Comparison of ENCODE assay signal across 9 mouse cellular contexts in genomic region chr17:23664556-23665021, GRCm38 (mm10). TPM values are rescaled to one million over a fixed set of nuclear protein-coding genes. Genes with fewer than 3 reads are reported as not detected.
DNase-seq lines count a peak whose midpoint lies in the region; ATAC-seq and TF ChIP-seq lines count a peak whose summit lies in the region.
"Had no signal": no experiment of that assay in that cellular context is flagged by ENCODE, and none has a peak within 500 bp of the region (broad histone marks: within the 10 kb centered on the region; RNA-seq: fewer than 3 reads in every experiment).

No protein-coding gene starts in this region.

- H3K4me2 ChIP-seq in heart, embryonic 11.5 days: no peak overlapping the region
- no peak overlapping the region for H3K4me2 ChIP-seq in CH12.LX (ENCODE audit: insufficient read depth, low read depth, poor library complexity, severe bottlenecking)
- peak overlapping the region; percentile 11 for H3K4me2 ChIP-seq in embryonic facial prominence, embryonic 13.5 days
- H3K4me2 ChIP-seq in liver, postnatal 0 days (ENCODE audit: low read depth, low read length): no peak overlapping the region
- H3K4me2 ChIP-seq: liver, embryonic 13.5 days had no signal

- TF ChIP-seq CTCF in heart, adult 2 months (IDR thresholded peaks at IDR 0.05): peak; percentile 88
- peak; percentile 76 to 93 for TF ChIP-seq CTCF in CH12.LX (conservative IDR thresholded peaks at IDR 0.05 in 1 of 2, IDR thresholded peaks at IDR 0.05 in 1 of 2; ENCODE audit: low read depth in 2 of 2, low read length in 2 of 2)
- peak; percentile 86 for TF ChIP-seq CTCF in liver, postnatal 0 days (IDR thresholded peaks at IDR 0.05; ENCODE audit: low read depth)
- TF ChIP-seq CTCF in small intestine, adult 2 months (IDR thresholded peaks at IDR 0.05; ENCODE audit: extremely low read depth, insufficient read length, insufficient replicate concordance, low read depth, low read length): peak; percentile 38; the same call in 1 of the 2 replicates

- no peak for DNase-seq in heart, adult 2 months
- DNase-seq in CH12.LX (ENCODE audit: extremely low read depth): no peak
- no peak for DNase-seq in liver, postnatal 0 days
- DNase-seq in right cerebral cortex, postnatal 10 days (ENCODE audit: low spot score in 2 of 2): no peak
- no peak for DNase-seq in right cerebral cortex, postnatal 25 days
- DNase-seq: liver, embryonic 13.5 days had no signal

- peak; percentile 36 for TF ChIP-seq RAD21 in CH12.LX (IDR thresholded peaks at IDR 0.05; ENCODE audit: low read depth, low read length)

- intact Hi-C loops in heart, adult 2 months (cut with DNase I): no loop called here

- TF ChIP-seq EP300 in heart, adult 2 months (IDR thresholded peaks at IDR 0.05; ENCODE audit: insufficient read depth, low read depth, low read length): 0 out of 2 replicates have a peak, but pooled peaks have one; percentile 31
- TF ChIP-seq EP300 in CH12.LX (IDR thresholded peaks at IDR 0.05; ENCODE audit: low read length): no peak
- TF ChIP-seq EP300 in liver, postnatal 0 days (IDR thresholded peaks at IDR 0.05; ENCODE audit: low read depth): no peak

- H3K27ac ChIP-seq in heart, adult 2 months: no peak overlapping the region
- no peak overlapping the region for H3K27ac ChIP-seq in heart, embryonic 11.5 days (ENCODE audit: low read depth, low read length)
- no peak overlapping the region for H3K27ac ChIP-seq in CH12.LX (ENCODE audit: insufficient read depth, low read depth)
- H3K27ac ChIP-seq in embryonic facial prominence, embryonic 13.5 days: no peak overlapping the region
- no peak overlapping the region for H3K27ac ChIP-seq in liver, postnatal 0 days (ENCODE audit: low read depth)
- no peak overlapping the region for H3K27ac ChIP-seq in small intestine, adult 2 months (ENCODE audit: insufficient read depth, low read depth, low read length)
- H3K27ac ChIP-seq: liver, embryonic 13.5 days had no signal

- H3K36me3 ChIP-seq in heart, adult 2 months (ENCODE audit: control insufficient read depth, insufficient read depth, low read length): no peaks in the 10 kb centered on the region
- peaks cover 17% of the 10 kb centered on the region for H3K36me3 ChIP-seq in heart, embryonic 11.5 days (ENCODE audit: control insufficient read depth, insufficient read depth, low read length)
- H3K36me3 ChIP-seq in CH12.LX (replicated peaks in 1 of 2; ENCODE audit: control insufficient read depth in 1 of 2, insufficient read depth in 1 of 2, low read length in 1 of 2): peaks cover 9 to 44% of the 10 kb centered on the region in 2 experiments
- H3K36me3 ChIP-seq in embryonic facial prominence, embryonic 13.5 days: peaks cover 39% of the 10 kb centered on the region
- peaks cover 10% of the 10 kb centered on the region for H3K36me3 ChIP-seq in liver, postnatal 0 days (replicated peaks; ENCODE audit: insufficient read depth, low read length)
- peaks cover 31% of the 10 kb centered on the region for H3K36me3 ChIP-seq in small intestine, adult 2 months (ENCODE audit: control insufficient read depth, insufficient read depth, low read length)

- in situ Hi-C loops in CH12.LX (cut with MboI; ENCODE audit: low pct_ligation_motif_present, low pct_unique_long_range_greater_than_20kb, low sequenced_read_pairs): loop anchor here (5.0 to 10.0 kb wide), 2 partner anchors 38 to 300 kb away; no protein-coding TSS in a partner anchor

- H3K9me3 ChIP-seq in heart, embryonic 11.5 days (replicated peaks; ENCODE audit: control insufficient read depth, low read length): no peaks in the 10 kb centered on the region
- no peaks in the 10 kb centered on the region for H3K9me3 ChIP-seq in CH12.LX (replicated peaks; ENCODE audit: low read length)
- H3K9me3 ChIP-seq in embryonic facial prominence, embryonic 13.5 days: no peaks in the 10 kb centered on the region
- H3K9me3 ChIP-seq in liver, postnatal 0 days (ENCODE audit: low read length): no peaks in the 10 kb centered on the region
- H3K9me3 ChIP-seq: liver, embryonic 13.5 days had no signal

- ATAC-seq in heart, embryonic 11.5 days (replicated peaks; ENCODE audit: insufficient number of reproducible peaks, low FRiP score, low TSS enrichment): no peak
- ATAC-seq in embryonic facial prominence, embryonic 13.5 days (ENCODE audit: insufficient number of reproducible peaks, insufficient read depth, low FRiP score, low TSS enrichment, low read depth): 0 out of 2 replicates have a peak, but pooled peaks have one; percentile 33
- no peak; the same call in 1 of the 2 replicates for ATAC-seq in liver, postnatal 0 days

- H3K4me3 ChIP-seq in heart, adult 2 months: no peak overlapping the region
- no peak overlapping the region for H3K4me3 ChIP-seq in heart, embryonic 11.5 days (ENCODE audit: low read depth, low read length)
- H3K4me3 ChIP-seq in CH12.LX (replicated peaks in 1 of 3; ENCODE audit: low read depth in 2 of 3, low read length in 2 of 3, poor library complexity in 1 of 3): no peak overlapping the region
- peak overlapping the region; percentile 3; the same call in 1 of the 2 replicates for H3K4me3 ChIP-seq in embryonic facial prominence, embryonic 13.5 days
- H3K4me3 ChIP-seq in liver, postnatal 0 days (ENCODE audit: low read depth, low read length): no peak overlapping the region
- no peak overlapping the region for H3K4me3 ChIP-seq in small intestine, adult 2 months (ENCODE audit: low read depth, low read length)
- H3K4me3 ChIP-seq: liver, embryonic 13.5 days had no signal

- H3K27me3 ChIP-seq in heart, adult 2 months (ENCODE audit: control insufficient read depth, insufficient read depth, low read length): peaks cover 2% of the 10 kb centered on the region; the same call in 1 of the 2 replicates
- H3K27me3 ChIP-seq in heart, embryonic 11.5 days (ENCODE audit: control insufficient read depth, insufficient read depth, low read length): peaks cover 37% of the 10 kb centered on the region
- H3K27me3 ChIP-seq in CH12.LX (replicated peaks): peaks cover 40% of the 10 kb centered on the region
- peaks cover 38% of the 10 kb centered on the region for H3K27me3 ChIP-seq in embryonic facial prominence, embryonic 13.5 days
- H3K27me3 ChIP-seq in liver, postnatal 0 days (ENCODE audit: insufficient read depth, low read length): peaks cover 28% of the 10 kb centered on the region
- H3K27me3 ChIP-seq in small intestine, adult 2 months (ENCODE audit: control insufficient read depth, insufficient read depth, low read length): no peaks in the 10 kb centered on the region

- dilution Hi-C loops in CH12.LX (cut with MboI; ENCODE audit: extremely low pct_ligation_motif_present, extremely low pct_unique_long_range_greater_than_20kb, low sequenced_read_pairs): no loop called here

- no peaks in the 10 kb centered on the region for H3K4me1 ChIP-seq in heart, adult 2 months (ENCODE audit: control insufficient read depth, insufficient read depth, low read length)
- H3K4me1 ChIP-seq in heart, embryonic 11.5 days (ENCODE audit: control insufficient read depth, insufficient read depth, low read length): no peaks in the 10 kb centered on the region
- peaks cover 7 to 12% of the 10 kb centered on the region in 2 experiments; a peak in 3 of 4 replicates for H3K4me1 ChIP-seq in CH12.LX (ENCODE audit: control insufficient read depth in 1 of 2, insufficient read depth in 2 of 2)
- H3K4me1 ChIP-seq in embryonic facial prominence, embryonic 13.5 days: peaks cover 19% of the 10 kb centered on the region
- H3K4me1 ChIP-seq in liver, postnatal 0 days (ENCODE audit: insufficient read depth): 0 out of 2 replicates have a peak, but pooled peaks cover 5% of the 10 kb centered on the region
- H3K4me1 ChIP-seq in small intestine, adult 2 months (ENCODE audit: control insufficient read depth, insufficient read depth, insufficient read length, low read length): peaks cover 2% of the 10 kb centered on the region; the same call in 1 of the 2 replicates

- H3K9ac ChIP-seq in heart, adult 2 months (ENCODE audit: low read depth, low read length): no peak overlapping the region
- H3K9ac ChIP-seq in heart, embryonic 11.5 days (ENCODE audit: low read depth, low read length): no peak overlapping the region
- no peak overlapping the region for H3K9ac ChIP-seq in CH12.LX (ENCODE audit: insufficient read depth, low read depth)
- no peak overlapping the region for H3K9ac ChIP-seq in embryonic facial prominence, embryonic 13.5 days
- H3K9ac ChIP-seq in liver, postnatal 0 days (replicated peaks): no peak overlapping the region
- H3K9ac ChIP-seq: liver, embryonic 13.5 days had no signal

- H3K79me2 ChIP-seq in heart, adult 2 months (replicated peaks; ENCODE audit: control insufficient read depth, insufficient read depth, low read length): no peaks in the 10 kb centered on the region
- H3K79me2 ChIP-seq in CH12.LX (replicated peaks; ENCODE audit: control insufficient read depth, extremely low read depth, insufficient read depth, poor library complexity, severe bottlenecking): no peaks in the 10 kb centered on the region

- no peak for TF ChIP-seq POLR2A in heart, adult 2 months (IDR thresholded peaks at IDR 0.05; ENCODE audit: insufficient read depth, low read depth, low read length)
- TF ChIP-seq POLR2A in CH12.LX (IDR thresholded peaks at IDR 0.05; ENCODE audit: low read depth, low read length): no peak
- no peak for TF ChIP-seq POLR2A in small intestine, adult 2 months (IDR thresholded peaks at IDR 0.05; ENCODE audit: low read depth, low read length)

- 31% methylated on average over 5 of the region's 5 CpGs for WGBS in heart, adult 2 months
- WGBS in heart, embryonic 11.5 days (ENCODE audit: insufficient replicate concordance): 14% methylated on average over 5 of the region's 5 CpGs
- WGBS in embryonic facial prominence, embryonic 13.5 days: 6% methylated on average over 5 of the region's 5 CpGs
- WGBS in liver, postnatal 0 days (ENCODE audit: insufficient replicate concordance): 20% methylated on average over 5 of the region's 5 CpGs
- WGBS in small intestine, adult 2 months: 12% methylated on average over 5 of the region's 5 CpGs

RNA-seq across cellular contexts. Expression of gene Bicdl2, which starts 4.3 kb away (rescaled TPM):
- total RNA-seq in heart, adult 2 months (2021): not detected
- not detected in 2 replicates for polyA plus RNA-seq in heart, adult 2 months (2012; rRNA removed)
- 0.24 TPM in 1 of 2 replicates, not detected in the other for polyA plus RNA-seq in heart, embryonic 11.5 days (2014; fragmentation: Nextera tagmentation; extraction: Ambion mirVana)
- total RNA-seq in CH12.LX (2012; rRNA removed) (not detected in 2 replicates), CH12.LX (2014; rRNA removed) (not detected in 2 replicates)
- polyA plus RNA-seq in CH12.LX (2012; ENCODE audit: insufficient read length, low read depth): 0.25 TPM in 1 of 2 replicates, not detected in the other
- polyA plus RNA-seq in embryonic facial prominence, embryonic 13.5 days (2015; fragmentation: Nextera tagmentation; extraction: Ambion mirVana): 3.8 TPM in 2 replicates
- polyA plus RNA-seq in liver, postnatal 0 days (2015; fragmentation: Nextera tagmentation; extraction: Ambion mirVana): 0.05 and 0.31 TPM in 2 replicates
- polyA plus RNA-seq in small intestine, adult 2 months (2012; rRNA removed): 5.2 and 6.0 TPM in 2 replicates

RNA-seq across cellular contexts. Expression of gene Hcfc1r1, which starts 8.8 kb away (rescaled TPM):
- total RNA-seq in heart, adult 2 months (2021): 100 to 1,000 TPM; 172 to 215 TPM
- 494 and 575 TPM in 2 replicates for polyA plus RNA-seq in heart, adult 2 months (2012; rRNA removed)
- 382 and 389 TPM in 2 replicates for polyA plus RNA-seq in heart, embryonic 11.5 days (2014; fragmentation: Nextera tagmentation; extraction: Ambion mirVana)
- total RNA-seq in CH12.LX (2012; rRNA removed) (7.3 and 8.9 TPM in 2 replicates), CH12.LX (2014; rRNA removed) (3.9 and 6.0 TPM in 2 replicates)
- 17.4 and 26.5 TPM in 2 replicates for polyA plus RNA-seq in CH12.LX (2012; ENCODE audit: insufficient read length, low read depth)
- polyA plus RNA-seq in embryonic facial prominence, embryonic 13.5 days (2015; fragmentation: Nextera tagmentation; extraction: Ambion mirVana): 64.0 and 79.4 TPM in 2 replicates
- polyA plus RNA-seq in liver, postnatal 0 days (2015; fragmentation: Nextera tagmentation; extraction: Ambion mirVana): 26.6 and 28.6 TPM in 2 replicates
- polyA plus RNA-seq in small intestine, adult 2 months (2012; rRNA removed): 106 and 251 TPM in 2 replicates

RNA-seq across cellular contexts. Expression of gene Thoc6, which starts 9.1 kb away (rescaled TPM):
- 1 to 10 TPM; 9.6 to 9.7 TPM for total RNA-seq in heart, adult 2 months (2021)
- polyA plus RNA-seq in heart, adult 2 months (2012; rRNA removed): 14.4 and 15.3 TPM in 2 replicates
- 40.9 and 41.0 TPM in 2 replicates for polyA plus RNA-seq in heart, embryonic 11.5 days (2014; fragmentation: Nextera tagmentation; extraction: Ambion mirVana)
- total RNA-seq in CH12.LX (2012; rRNA removed) (40.1 and 41.4 TPM in 2 replicates), CH12.LX (2014; rRNA removed) (31.5 and 37.9 TPM in 2 replicates)
- polyA plus RNA-seq in CH12.LX (2012; ENCODE audit: insufficient read length, low read depth): 34.8 and 37.4 TPM in 2 replicates
- polyA plus RNA-seq in embryonic facial prominence, embryonic 13.5 days (2015; fragmentation: Nextera tagmentation; extraction: Ambion mirVana): 46.6 and 53.5 TPM in 2 replicates
- polyA plus RNA-seq in liver, postnatal 0 days (2015; fragmentation: Nextera tagmentation; extraction: Ambion mirVana): 8.5 and 10.3 TPM in 2 replicates
- 12.4 and 19.8 TPM in 2 replicates for polyA plus RNA-seq in small intestine, adult 2 months (2012; rRNA removed)

RNA-seq across cellular contexts. Expression of gene Tnfrsf12a, which starts 12.7 kb away (rescaled TPM):
- total RNA-seq in heart, adult 2 months (2021): 10 to 100 TPM; 80.1 to 82.5 TPM
- 28.1 and 37.9 TPM in 2 replicates for polyA plus RNA-seq in heart, adult 2 months (2012; rRNA removed)
- 77.6 and 85.3 TPM in 2 replicates for polyA plus RNA-seq in heart, embryonic 11.5 days (2014; fragmentation: Nextera tagmentation; extraction: Ambion mirVana)
- 4.3 and 5.1 TPM in 2 replicates for total RNA-seq in CH12.LX (2012; rRNA removed)
- 1.5 and 2.3 TPM in 2 replicates for total RNA-seq in CH12.LX (2014; rRNA removed)
- polyA plus RNA-seq in CH12.LX (2012; ENCODE audit: insufficient read length, low read depth): 0.64 and 1.2 TPM in 2 replicates
- 10.4 and 13.1 TPM in 2 replicates for polyA plus RNA-seq in embryonic facial prominence, embryonic 13.5 days (2015; fragmentation: Nextera tagmentation; extraction: Ambion mirVana)
- polyA plus RNA-seq in liver, postnatal 0 days (2015; fragmentation: Nextera tagmentation; extraction: Ambion mirVana): 28.1 and 29.7 TPM in 2 replicates
- polyA plus RNA-seq in small intestine, adult 2 months (2012; rRNA removed): 27.9 and 30.9 TPM in 2 replicates

RNA-seq across cellular contexts. Expression of gene Cldn6, which starts 14.5 kb away (rescaled TPM):
- not detected for total RNA-seq in heart, adult 2 months (2021)
- not detected in 2 replicates for polyA plus RNA-seq in heart, adult 2 months (2012; rRNA removed)
- polyA plus RNA-seq in heart, embryonic 11.5 days (2014; fragmentation: Nextera tagmentation; extraction: Ambion mirVana): 3.3 and 3.9 TPM in 2 replicates
- total RNA-seq in CH12.LX (2012; rRNA removed): not detected in 2 replicates
- not detected in 2 replicates for total RNA-seq in CH12.LX (2014; rRNA removed)
- polyA plus RNA-seq in CH12.LX (2012; ENCODE audit: insufficient read length, low read depth): not detected in 2 replicates
- polyA plus RNA-seq in embryonic facial prominence, embryonic 13.5 days (2015; fragmentation: Nextera tagmentation; extraction: Ambion mirVana): 34.8 and 47.1 TPM in 2 replicates
- polyA plus RNA-seq in liver, postnatal 0 days (2015; fragmentation: Nextera tagmentation; extraction: Ambion mirVana): 0.94 and 1.3 TPM in 2 replicates
- polyA plus RNA-seq in small intestine, adult 2 months (2012; rRNA removed): 0.10 and 0.95 TPM in 2 replicates

Comparison
In these comparisons a context has a peak if more than half of its experiments do, and no peak if none do; other contexts are left out.
1. CTCF ChIP-seq: peak in every context shown above with its lines; median percentile 88 in heart, adult 2 months; 86 in liver, postnatal 0 days; 84 in CH12.LX; 38 in small intestine, adult 2 months.